Mouse (Mus musculus) urinary bladder, postnatal 25 days (tissue): ENCODE measurements at regions not wholly inside any gene's neighbourhood (a gene's known extent, or its start where the extent isn't known, plus 50 kb on each side); places are given as distances from the start of the nearest gene placed in this dataset.
"Not testable (repeated sequence)": the region's sequence is repeated elsewhere in the genome, so short reads cannot be mapped to it uniquely, and the experiment has no call there.

Experiments
- DNase-seq: peaks from one replicate; pipeline ENCODE4 v3.0.0; 2022; ENCODE audit warnings: low spot score

DNA sequence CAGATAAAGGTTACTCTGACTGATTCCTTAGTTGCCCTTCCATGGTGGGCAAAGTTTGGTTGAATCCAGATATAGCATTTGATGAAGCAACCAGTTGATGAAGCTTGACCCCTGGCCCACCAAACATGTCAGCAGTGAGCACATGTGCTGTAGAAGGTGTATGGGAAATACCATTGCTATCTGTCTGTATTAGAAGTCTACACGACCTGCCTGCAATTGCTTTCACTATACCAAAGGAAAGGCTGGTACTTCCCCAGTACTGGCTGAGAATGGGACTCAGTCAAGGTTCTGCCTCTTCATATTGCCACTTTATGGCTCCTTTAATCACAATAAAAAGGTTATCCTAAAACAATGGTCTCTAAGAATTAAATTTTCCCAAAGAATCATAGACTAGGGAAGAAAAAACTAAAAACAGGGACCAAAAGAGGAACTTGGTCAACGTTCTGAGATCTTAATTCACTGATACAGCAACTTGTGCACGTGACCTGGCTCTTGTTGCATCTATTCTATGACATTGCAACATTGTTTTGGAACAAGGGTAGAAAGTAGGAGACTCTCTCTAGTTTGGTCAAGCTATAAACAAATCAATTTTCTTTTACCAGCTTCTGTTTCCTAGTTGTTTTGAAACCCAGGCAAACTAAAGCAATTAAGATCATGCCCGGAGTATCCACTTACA lies 284.0 kb downstream of the Rapgef2 start:
- DNase-seq: no peak

DNA sequence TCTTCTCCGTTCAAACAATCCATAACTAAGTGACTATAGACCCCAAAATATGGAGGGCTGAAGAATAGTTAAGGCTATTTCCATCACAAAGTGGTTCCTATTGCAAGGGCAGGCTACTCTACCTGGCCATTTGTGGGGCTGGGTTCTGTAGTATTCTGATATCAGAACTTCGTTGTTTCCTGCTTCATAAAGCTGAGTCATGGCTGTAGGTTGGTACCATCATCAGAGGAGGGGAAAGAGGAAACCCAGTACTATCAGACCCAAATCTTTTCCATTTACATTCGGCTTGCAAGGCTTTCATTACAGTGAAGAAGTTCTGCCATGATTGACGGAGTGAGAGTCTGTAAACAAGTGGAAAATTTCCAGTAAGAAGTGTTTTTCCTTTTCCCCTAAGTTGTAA lies 284.6 kb downstream of the Rapgef2 start:
- DNase-seq: no peak

GRCm38 (mm10) chr3:79000293-79000692 lies 286.0 kb downstream of the Rapgef2 start:
- DNase-seq: no peak

DNA sequence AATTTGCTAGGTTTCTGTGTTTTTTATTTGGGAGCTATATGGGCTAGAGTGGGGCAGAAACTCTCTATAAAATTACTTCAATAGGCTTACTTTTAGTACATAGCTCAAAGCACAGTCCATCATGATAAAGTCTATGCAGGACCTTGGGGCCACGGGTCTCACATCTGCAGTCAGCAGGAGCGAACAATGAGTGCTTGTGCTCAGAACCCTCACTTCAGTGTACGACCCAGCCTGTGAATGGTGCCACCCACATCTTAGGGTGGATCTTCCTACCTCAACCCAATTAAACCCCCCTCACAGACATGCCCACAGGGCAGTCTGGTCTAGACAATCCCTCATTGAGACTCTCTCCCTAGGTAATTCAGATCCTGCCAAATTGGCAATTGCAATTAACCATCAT lies 286.5 kb downstream of the Rapgef2 start:
- DNase-seq: no peak

GRCm38 (mm10) chr3:78988120-78988519 lies 298.2 kb downstream of the Rapgef2 start:
- no peak for DNase-seq

- DNase-seq: no peak
Measured at GRCm38 (mm10) chr3:78986726-78987125, 299.6 kb downstream of the Rapgef2 start.

DNA sequence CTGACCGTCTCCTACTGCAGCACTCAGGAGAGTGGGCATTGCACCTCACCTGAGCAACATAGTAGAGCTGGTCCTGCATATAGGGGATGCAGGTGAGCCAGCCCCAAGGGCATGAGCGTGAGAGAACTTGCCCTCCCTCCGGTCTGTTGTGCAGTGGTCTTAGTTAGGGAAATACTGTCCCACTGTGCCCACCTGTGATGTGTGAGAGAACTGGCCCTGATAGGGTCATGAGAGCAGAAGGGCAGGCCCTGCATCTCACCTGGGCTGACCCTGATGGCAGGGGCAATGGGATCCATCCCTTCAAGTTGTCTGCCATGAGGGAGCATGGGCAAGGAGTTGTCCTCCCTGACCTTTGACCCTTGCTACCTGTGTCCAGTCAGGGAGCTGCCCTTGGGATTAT lies 305.3 kb downstream of the Rapgef2 start:
- DNase-seq: no peak

DNA sequence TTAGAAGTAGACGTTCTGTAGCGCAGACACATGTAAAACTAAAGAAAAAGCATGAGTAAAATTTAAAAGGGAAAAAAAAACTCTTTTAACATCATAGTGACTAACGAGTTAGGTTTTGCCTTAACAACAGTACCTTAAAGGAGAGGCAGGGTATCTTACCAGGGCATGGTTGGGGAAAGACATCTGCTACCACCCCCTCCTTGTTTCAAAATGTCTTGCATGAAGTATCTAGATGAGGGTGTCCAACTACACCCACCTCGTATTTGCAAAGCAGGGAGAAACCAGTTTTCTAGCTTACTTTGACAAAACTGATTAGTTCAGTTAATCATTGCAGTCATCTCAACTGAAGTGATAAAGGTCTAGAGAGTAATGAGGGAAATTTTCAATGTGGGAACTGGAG lies 307.5 kb downstream of the Rapgef2 start:
- DNase-seq: no peak

DNA sequence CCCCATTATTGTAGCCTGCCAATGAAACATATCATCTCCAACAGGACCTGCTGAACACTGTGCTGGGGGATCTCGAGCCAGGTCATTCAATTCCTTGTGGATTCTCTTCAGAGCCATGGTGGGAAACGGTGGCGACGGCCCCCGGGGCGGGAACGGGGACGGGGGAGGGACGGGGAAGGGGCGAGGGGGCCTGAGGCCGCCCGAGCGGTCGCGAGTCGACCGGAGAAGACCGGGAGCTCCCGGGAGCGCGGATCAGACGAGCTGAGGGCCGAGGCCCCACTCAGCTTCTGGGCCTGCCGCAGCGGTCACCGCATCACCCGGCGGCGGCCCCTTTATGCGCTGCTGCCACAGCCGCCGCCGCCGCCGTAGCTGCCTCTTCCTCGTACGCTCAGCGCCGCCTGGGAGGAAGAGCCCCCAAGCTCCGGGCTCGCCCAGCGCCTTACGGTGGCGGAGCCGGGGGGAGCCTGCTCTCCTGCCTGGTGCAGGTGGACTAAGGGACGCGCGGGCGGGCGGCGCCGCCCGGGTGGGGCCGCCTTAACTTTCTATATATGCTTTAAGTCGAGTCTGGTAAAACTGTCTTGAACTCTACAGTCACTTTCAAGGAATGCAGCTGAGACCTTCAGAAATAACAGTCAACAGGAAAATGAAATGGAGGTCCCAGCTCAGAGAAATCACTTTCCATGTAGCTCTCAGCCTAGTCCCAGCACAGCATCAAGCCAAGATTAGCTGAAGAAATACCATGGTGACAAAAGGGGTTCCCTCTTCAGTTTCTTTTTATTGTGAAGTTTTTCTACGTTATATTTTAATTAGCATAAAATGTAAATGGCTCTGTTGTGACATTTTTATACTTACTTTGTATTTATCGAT lies 319.4 kb downstream of the Rapgef2 start:
- DNase-seq: peak; percentile 7

- DNase-seq: no peak
Measured at GRCm38 (mm10) chr3:78964231-78964858, 322.0 kb downstream of the Rapgef2 start.

GRCm38 (mm10) chr3:78958781-78959180 lies 327.5 kb downstream of the Rapgef2 start:
- DNase-seq: no peak

DNA sequence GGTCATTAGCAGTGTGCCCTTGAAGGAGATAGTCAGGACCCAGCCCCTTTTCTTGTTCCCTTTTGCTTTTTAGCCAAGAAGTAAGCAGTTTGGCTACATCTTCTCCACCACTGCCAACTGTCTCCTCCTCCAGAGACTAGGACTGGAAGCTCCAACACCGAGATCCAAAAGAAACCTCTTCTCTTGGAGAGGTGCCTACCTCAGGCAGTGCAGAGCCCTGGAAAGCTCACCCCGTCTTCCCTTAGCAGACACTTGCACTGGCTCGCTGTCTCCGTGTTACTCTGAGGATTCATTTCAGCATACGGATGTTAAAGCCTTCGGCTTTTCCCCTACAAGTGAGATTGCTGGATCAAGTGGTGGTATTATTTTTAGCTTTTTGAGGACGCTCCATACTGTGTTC lies 331.0 kb downstream of the Rapgef2 start:
- DNase-seq: no peak

GRCm38 (mm10) chr3:78949385-78949784 lies 336.9 kb downstream of the Rapgef2 start:
- DNase-seq: not testable (repeated sequence)

DNA sequence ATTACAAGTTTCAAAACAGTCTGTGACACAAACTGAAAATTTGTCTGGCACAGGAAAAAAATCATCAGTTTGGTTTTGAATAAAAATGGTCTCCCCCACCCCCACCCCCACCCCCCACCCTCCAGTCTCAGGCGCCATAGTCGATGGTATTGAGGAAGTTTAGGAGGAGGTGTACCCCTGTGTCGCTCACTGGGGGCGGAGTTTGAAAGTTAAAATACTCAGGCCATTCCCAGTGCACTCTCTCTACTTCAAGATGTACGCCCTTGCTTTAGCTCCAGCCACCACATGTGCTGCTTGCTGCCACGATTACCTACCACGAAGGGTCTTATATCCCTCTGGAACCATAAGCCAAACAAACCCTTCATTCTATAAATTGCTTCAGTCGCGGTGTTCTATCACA lies 337.6 kb downstream of the Rapgef2 start:
- DNase-seq: no peak

GRCm38 (mm10) chr3:78948171-78948570 lies 338.1 kb downstream of the Rapgef2 start:
- DNase-seq: peak; percentile 34

DNA sequence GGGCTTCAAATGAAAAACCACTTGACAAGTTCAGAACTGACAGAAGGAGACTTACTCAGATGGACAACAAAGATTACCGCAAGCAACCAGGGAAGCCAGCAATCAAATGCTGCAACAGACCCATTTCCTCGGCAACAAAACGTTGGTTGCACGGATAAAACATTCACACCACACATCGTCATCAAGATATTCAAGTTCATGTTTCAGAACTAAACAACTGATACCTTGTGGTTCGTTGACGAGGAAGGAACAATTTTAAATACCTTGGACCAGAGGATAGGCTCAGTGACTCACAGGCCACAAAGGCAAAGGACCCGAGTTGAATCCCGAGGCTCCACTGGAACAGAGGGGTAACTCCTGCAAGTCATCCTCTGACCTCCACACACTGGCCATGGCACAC lies 339.1 kb downstream of the Rapgef2 start:
- DNase-seq: no peak

GRCm38 (mm10) chr3:78944185-78944584 lies 342.1 kb downstream of the Rapgef2 start:
- no peak for DNase-seq

DNA sequence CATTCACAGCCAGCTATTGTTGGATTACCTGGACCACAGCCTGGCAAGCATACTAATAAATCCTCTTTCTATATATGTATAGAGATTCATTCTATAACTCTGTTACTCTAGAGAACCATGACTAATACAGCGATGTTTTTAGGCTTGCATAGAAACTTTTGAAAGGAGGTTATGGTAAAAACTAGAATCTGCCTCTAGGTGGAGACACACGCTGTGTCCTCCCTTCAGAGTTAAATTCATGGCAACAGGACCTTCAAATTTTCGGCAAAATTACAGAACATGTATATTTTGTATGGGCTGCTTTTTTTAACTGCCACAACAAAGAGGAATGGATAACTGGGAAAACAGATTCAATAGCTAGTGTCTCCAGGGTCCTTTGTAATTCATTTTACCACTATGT lies 353.3 kb downstream of the Rapgef2 start:
- no peak for DNase-seq

GRCm38 (mm10) chr3:78919850-78920249 lies 366.5 kb downstream of the Rapgef2 start:
- DNase-seq: no peak

DNA sequence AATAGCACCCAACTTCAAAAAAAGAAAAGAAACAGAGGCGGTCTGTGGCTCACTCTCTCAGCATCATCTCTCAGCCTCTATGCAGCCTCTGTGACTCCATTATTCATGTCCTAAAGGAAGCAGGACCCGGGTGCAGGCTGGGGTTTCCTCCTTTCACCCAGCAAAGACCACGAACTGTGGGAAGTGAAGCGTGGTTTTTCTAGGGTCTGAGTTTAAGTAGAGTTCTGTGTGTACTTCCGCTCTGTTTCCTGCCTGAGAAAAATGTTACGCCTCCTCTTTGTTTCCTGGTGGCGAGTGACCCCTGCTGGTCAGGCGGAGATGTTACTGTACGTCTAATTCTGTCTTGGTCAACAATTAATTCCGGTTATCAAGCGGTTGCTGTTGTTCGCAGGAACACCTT lies 366.9 kb downstream of the Rapgef2 start:
- DNase-seq: peak; percentile 75

GRCm38 (mm10) chr3:78908196-78908844 lies 378.0 kb downstream of the Rapgef2 start:
- no peak for DNase-seq

- DNase-seq: no peak
Measured at GRCm38 (mm10) chr3:78907778-78908177, 378.5 kb downstream of the Rapgef2 start.
